Mouse (Mus musculus) kidney, embryonic 15.5 days (tissue): ENCODE measurements around the gene Ces3a. TPM values are rescaled to one million over a fixed set of nuclear protein-coding genes. Genes with fewer than 3 reads are reported as not detected.
"Not testable (repeated sequence)": the region's sequence is repeated elsewhere in the genome, so short reads cannot be mapped to it uniquely, and the experiment has no call there.

ENCODE experiments used
- ATAC-seq: fragments of 200-750 bp; cut with Nextera tagmentation; replicated peaks from 2 replicates; pipeline ENCODE4 v1.8.0; 2017; ENCODE audit warnings: moderate TSS enrichment; ENCODE audit not compliant: low FRiP score
- H3K27ac ChIP-seq: fragments of 300-500 bp; sonication (generic); 2 replicates; pipeline ENCODE4 v1.5.1; 2015; ENCODE audit warnings: mild to moderate bottlenecking, inconsistent platforms
- H3K27me3 ChIP-seq: fragments of 300-500 bp; sonication (generic); 2 replicates; pipeline ENCODE4 v1.6.1; 2015; ENCODE audit warnings: inconsistent platforms
- H3K36me3 ChIP-seq: fragments of 300-500 bp; sonication (generic); 2 replicates; pipeline ENCODE4 v1.6.1; 2015; ENCODE audit warnings: inconsistent platforms
- H3K4me1 ChIP-seq: fragments of 300-500 bp; sonication (generic); 2 replicates; pipeline ENCODE4 v1.6.1; 2015; ENCODE audit warnings: inconsistent platforms
- H3K4me2 ChIP-seq: fragments of 300-500 bp; sonication (generic); 2 replicates; pipeline ENCODE4 v1.6.1; 2015; ENCODE audit warnings: moderate library complexity, mild to moderate bottlenecking, inconsistent platforms
- H3K4me3 ChIP-seq: fragments of 300-500 bp; sonication (generic); replicated peaks from 2 replicates; pipeline ENCODE4 v1.5.1; 2015; ENCODE audit warnings: mild to moderate bottlenecking, inconsistent platforms
- H3K9ac ChIP-seq: fragments of 300-500 bp; sonication (generic); 2 replicates; pipeline ENCODE4 v1.6.1; 2015; ENCODE audit warnings: mild to moderate bottlenecking, inconsistent platforms
- H3K9me3 ChIP-seq: fragments of 300-500 bp; sonication (generic); replicated peaks from 2 replicates; pipeline ENCODE4 v1.6.1; 2016; ENCODE audit warnings: inconsistent platforms
- WGBS: fragments of 180-500 bp; shearing (Covaris S2); methylation state at CpG from one replicate; pipeline ENCODE4 v1.1.7; 2015; ENCODE audit warnings: mixed read lengths; 5-methylcytosine and 5-hydroxymethylcytosine counted together
- polyA plus RNA-seq: library from polyadenylated mRNA; unstranded; fragments of >200 nt; fragmentation: Nextera tagmentation; extraction: Ambion mirVana; gene quantifications from 2 replicates; pipeline ENCODE4 v1.2.1, GENCODE M21; 2015

Ces3a gene
- polyA plus RNA-seq, 1 experiment from 2014 or later = not detected

DNA sequence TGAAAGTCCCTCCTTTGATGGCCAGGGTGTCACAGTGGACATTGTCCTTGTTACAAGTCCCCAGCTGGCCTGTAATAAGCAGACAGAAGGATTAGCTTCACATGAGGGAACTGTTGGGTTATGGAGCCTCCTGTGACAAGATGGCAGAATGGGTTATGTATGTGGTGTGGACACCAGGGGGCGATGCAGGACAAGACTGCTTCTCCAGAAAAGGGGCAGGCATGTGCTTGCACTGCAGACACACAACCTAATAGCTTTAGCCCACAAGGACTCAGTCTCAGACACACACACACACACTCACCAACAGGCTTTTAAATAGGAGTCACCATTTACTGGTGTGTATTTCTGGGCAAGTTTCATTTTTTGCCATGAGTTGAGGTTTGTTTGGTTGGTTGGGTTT, 18.4 kb downstream of the Ces3a start:
- Histone ChIP-seq H3K9ac (no peak overlapping the region), H3K27me3 (no peaks in the 10 kb centered on the region), H3K4me2 (no peak overlapping the region), H3K4me1 (0 out of 2 replicates have a peak, but pooled peaks cover 3% of the 10 kb centered on the region), H3K4me3 (no peak overlapping the region), H3K9me3 (no peaks in the 10 kb centered on the region), H3K36me3 (no peaks in the 10 kb centered on the region), H3K27ac (no peak overlapping the region)
- 0% methylated on average over 1 of the region's 1 CpGs for WGBS
- ATAC-seq = no peak

DNA sequence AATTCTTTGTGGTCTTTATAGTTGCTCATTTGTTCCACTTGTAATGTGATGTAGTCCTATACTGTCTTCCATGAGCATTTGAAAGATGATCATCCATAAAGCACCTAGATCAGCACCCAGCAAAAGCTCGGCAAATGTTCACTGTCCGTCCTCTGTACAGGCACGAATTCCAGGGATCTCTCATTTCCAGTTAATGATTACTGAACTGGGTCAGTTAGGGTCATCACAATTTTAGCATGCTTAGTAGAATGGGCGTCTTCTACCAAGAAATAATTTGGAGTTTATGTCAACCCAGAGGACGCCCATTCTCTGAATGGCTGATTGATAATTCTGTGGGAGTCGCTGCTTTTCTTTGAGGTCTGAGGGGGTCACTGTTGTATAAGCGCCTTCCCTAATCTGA, 19.5 kb downstream of the Ces3a start:
- not testable (repeated sequence) for H3K27me3 ChIP-seq, H3K9me3 ChIP-seq, H3K9ac ChIP-seq, H3K4me3 ChIP-seq, H3K36me3 ChIP-seq, H3K4me1 ChIP-seq, H3K27ac ChIP-seq, ATAC-seq, H3K4me2 ChIP-seq
- 56% methylated on average over 7 of the region's 7 CpGs for WGBS

DNA sequence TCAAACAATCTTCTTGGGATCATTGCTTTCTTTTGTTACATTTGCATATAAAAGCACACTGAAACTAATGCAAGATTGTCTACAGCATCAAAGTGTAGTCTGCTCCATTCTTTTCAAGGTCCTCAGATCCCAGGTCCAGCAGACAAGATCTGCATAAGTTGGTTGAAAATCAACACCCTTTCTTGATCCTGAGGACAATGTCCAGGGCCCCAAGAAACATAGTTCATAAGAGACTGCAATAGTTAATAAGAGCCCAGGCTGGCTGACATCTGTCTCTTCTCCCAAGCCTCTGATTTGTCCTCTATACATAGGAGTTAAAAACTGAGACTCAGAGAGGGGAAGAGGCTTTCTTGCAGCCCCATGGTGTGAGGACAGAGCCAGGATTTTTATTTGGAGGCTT, 20.6 kb downstream of the Ces3a start:
- H3K4me2 ChIP-seq = no peak overlapping the region
- no peak overlapping the region for H3K27ac ChIP-seq
- no peak overlapping the region for H3K9ac ChIP-seq

GRCm38 (mm10) chr8:105076601-105077000, 28.2 kb downstream of the Ces3a start:
- Histone ChIP-seq H3K27me3 (no peaks in the 10 kb centered on the region), H3K9me3 (peaks cover 4% of the 10 kb centered on the region; the same call in 1 of the 2 replicates), H3K27ac (no peak overlapping the region), H3K4me3 (no peak overlapping the region), H3K4me2 (no peak overlapping the region), H3K36me3 (no peaks in the 10 kb centered on the region), H3K4me1 (no peaks in the 10 kb centered on the region), H3K9ac (no peak overlapping the region)
- 90% methylated on average over 4 of the region's 4 CpGs for whole genome bisulfite sequencing
- no peak for ATAC-seq

More for the DNA sequence above, 20.6 kb downstream of the Ces3a start:
- Histone ChIP-seq H3K9me3 (no peaks in the 10 kb centered on the region), H3K4me3 (no peak overlapping the region), H3K36me3 (no peaks in the 10 kb centered on the region), H3K27me3 (no peaks in the 10 kb centered on the region), H3K4me1 (0 out of 2 replicates have a peak, but pooled peaks cover 3% of the 10 kb centered on the region)
- ATAC-seq = no peak

DNA sequence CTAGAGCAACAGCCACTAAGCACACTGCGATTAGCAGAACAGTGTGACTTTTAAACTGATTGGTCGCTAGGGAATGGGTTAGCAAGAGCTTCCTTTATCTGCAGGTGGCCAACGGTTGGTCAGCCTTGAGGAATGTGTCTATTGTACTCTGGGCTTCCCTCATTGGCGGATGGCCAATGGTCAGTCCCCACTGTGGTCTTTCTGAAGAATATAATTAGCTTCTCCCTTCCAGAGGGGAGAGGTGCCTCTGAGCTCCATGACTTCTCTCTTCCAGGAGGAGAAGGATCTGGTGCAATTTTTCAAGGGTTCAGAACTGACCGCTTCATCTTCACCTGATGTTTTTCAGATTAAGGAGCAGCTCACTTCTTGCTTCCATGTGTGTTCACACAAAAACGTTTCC, 28.7 kb downstream of the Ces3a start:
- WGBS = 71% methylated on average over 6 of the region's 6 CpGs
- ATAC-seq = no peak
- H3K36me3 ChIP-seq = no peaks in the 10 kb centered on the region
- H3K4me2 ChIP-seq = no peak overlapping the region
- no peaks in the 10 kb centered on the region for H3K4me1 ChIP-seq
- no peak overlapping the region for H3K4me3 ChIP-seq
- no peak overlapping the region for H3K27ac ChIP-seq
- H3K9ac ChIP-seq = no peak overlapping the region
- H3K9me3 ChIP-seq = peaks cover 4% of the 10 kb centered on the region; the same call in 1 of the 2 replicates
- no peaks in the 10 kb centered on the region for H3K27me3 ChIP-seq

DNA sequence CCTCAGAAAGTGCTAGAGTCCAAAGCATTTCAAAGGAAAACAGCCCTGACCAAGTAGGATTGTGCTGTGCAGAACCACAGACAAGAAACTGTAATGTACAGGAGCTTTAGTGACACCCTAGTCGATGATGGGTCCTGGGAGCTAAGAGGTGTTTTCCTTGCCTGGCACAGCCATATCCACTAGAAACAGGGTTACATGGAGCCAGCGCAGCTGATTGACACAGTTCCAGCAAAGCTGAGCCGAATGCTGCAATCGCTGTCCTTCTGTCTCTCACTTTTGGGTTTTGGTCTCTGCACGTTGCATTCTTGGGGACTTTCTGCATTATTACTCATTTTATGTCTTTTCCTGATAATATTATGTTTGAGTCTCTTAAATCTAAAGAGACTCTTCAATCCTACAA, 30.2 kb downstream of the Ces3a start:
- H3K4me3 ChIP-seq = no peak overlapping the region
- no peaks in the 10 kb centered on the region for H3K27me3 ChIP-seq
- H3K4me2 ChIP-seq = no peak overlapping the region
- no peaks in the 10 kb centered on the region for H3K36me3 ChIP-seq
- no peak overlapping the region for H3K9ac ChIP-seq
- H3K9me3 ChIP-seq = peaks cover 4% of the 10 kb centered on the region; the same call in 1 of the 2 replicates
- no peaks in the 10 kb centered on the region for H3K4me1 ChIP-seq
- WGBS = 88% methylated on average over 5 of the region's 5 CpGs
- ATAC-seq = no peak
- H3K27ac ChIP-seq = no peak overlapping the region

- Histone ChIP-seq H3K9me3 (peaks cover 4% of the 10 kb centered on the region; the same call in 1 of the 2 replicates), H3K9ac (no peak overlapping the region), H3K27me3 (no peaks in the 10 kb centered on the region), H3K4me2 (no peak overlapping the region), H3K27ac (no peak overlapping the region), H3K4me3 (no peak overlapping the region), H3K4me1 (no peaks in the 10 kb centered on the region), H3K36me3 (no peaks in the 10 kb centered on the region)
- WGBS = 66% methylated on average over 5 of the region's 5 CpGs
- ATAC-seq = no peak
These were observed 32.5 kb downstream of the Ces3a start for GRCm38 (mm10) chr8:105080814-105081336.

DNA sequence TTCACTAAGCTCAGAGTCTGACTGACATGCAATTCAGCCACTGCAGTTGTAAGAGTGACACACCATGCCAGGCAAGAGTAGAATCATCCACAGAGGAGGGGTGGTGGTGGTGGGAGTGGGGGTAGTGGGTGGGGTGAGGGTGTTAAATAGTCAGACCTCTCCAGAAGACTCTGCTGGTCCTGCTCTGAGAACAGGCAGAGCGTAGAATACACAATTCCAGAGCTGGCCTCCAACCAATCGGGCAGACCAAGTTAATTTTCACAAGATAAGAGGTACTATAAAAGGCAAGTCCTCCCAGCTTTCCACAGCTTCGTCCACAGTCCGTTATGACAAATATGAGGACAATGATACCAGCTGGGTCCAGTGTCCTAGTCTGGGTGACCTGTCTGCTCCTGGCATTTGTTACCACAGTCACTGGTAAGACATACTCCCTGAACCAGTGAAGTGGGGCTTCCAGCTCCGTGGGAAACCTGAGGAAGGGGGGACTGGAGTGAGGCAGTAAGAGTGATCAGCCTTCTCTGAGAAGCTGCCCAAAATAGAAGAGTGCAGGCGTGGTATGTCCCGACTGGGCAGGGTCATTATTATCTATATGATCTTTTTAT, 35.1 kb downstream of the Ces3a start, which contains the start of gene Ces3b:
TSS of gene Ces3b (plus strand) at position 305 of the 602 bp plus-strand sequence.
- Histone ChIP-seq H3K27me3 (no peaks in the 10 kb centered on the region), H3K27ac (no peak within 1 kb of the TSS), H3K9ac (no peak within 1 kb of the TSS), H3K4me2 (no peak within 1 kb of the TSS), H3K4me1 (no peaks in the 10 kb centered on the region), H3K4me3 (no peak within 1 kb of the TSS), H3K36me3 (no peaks in the 10 kb centered on the region), H3K9me3 (no peaks in the 10 kb centered on the region)
- ATAC-seq = no peak
- 77% methylated on average over 7 of the region's 7 CpGs for WGBS

DNA sequence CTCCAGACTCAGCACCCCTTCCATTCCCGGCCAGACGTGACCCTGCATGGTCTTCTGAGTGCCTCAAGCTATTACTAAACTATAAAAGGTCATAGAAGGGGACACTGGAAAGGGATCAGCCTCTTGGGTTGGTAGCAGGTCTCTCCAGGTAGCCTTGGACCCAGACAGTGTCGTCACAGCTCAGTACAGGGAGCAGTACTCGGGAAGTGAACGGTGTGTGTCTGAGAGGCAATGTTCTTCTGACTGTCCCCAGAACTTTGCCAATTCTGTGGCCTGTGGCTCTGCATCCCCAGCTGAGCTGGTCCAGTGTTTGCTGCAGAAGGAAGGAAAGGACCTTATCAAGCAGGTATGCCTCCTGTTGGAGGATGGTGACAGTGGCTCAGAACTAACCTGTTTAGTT, 39.8 kb downstream of the Ces3a start:
- not testable (repeated sequence) for H3K9ac ChIP-seq, H3K27ac ChIP-seq, H3K4me3 ChIP-seq, ATAC-seq, H3K4me2 ChIP-seq, H3K27me3 ChIP-seq, H3K36me3 ChIP-seq, H3K9me3 ChIP-seq, H3K4me1 ChIP-seq
- 86% methylated on average over 5 of the region's 5 CpGs for WGBS

DNA sequence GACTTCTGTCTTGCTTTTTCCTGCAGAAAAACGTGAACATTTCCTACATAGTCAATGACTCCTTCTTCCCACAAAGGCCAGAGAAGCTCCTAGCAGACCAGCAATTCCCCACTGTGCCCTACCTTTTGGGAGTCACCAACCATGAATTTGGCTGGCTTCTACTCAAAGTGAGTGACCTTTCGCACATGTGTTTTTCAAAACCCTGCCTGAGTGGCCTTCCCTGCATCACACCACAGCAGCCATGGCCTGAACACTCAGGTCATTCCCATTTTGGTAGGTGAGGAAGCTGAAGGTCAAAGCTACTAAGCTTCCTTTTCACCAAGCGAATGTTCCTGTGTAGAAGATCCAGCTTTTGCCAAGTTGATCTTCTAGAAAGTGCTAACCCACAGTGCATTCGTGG, 40.2 kb downstream of the Ces3a start:
- no peak overlapping the region for H3K9ac ChIP-seq
- H3K4me3 ChIP-seq = no peak overlapping the region
- no peak overlapping the region for H3K4me2 ChIP-seq
- 73% methylated on average over 4 of the region's 4 CpGs for WGBS
- no peaks in the 10 kb centered on the region for H3K4me1 ChIP-seq
- H3K9me3 ChIP-seq = no peaks in the 10 kb centered on the region
- H3K36me3 ChIP-seq = no peaks in the 10 kb centered on the region
- H3K27me3 ChIP-seq = no peaks in the 10 kb centered on the region
- H3K27ac ChIP-seq = no peak overlapping the region
- no peak for ATAC-seq

DNA sequence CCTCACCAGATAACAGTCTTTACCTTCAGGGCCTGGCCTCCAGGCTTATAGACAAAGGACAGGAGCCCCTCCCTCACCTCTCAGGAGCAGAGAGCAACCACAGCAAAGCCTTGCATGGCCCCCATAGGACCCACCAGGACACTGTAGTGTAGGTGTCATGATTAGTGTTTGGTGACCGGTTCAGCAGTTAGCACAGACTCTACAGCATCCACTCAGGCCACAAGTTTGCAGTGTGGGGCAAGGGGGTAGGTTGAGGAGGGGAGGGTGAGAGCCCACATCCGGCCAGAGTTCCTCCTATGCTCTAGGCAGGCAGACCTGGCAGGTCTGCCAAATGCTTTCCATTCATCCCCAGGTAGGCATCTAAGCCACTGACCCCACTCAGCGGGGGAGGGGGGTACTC, 45.6 kb downstream of the Ces3a start:
- H3K36me3 ChIP-seq = no peaks in the 10 kb centered on the region
- H3K4me2 ChIP-seq = no peak overlapping the region
- no peak overlapping the region for H3K27ac ChIP-seq
- 87% methylated on average over 3 of the region's 3 CpGs for WGBS
- no peaks in the 10 kb centered on the region for H3K9me3 ChIP-seq
- no peak for ATAC-seq
- H3K4me1 ChIP-seq = no peaks in the 10 kb centered on the region
- H3K27me3 ChIP-seq = no peaks in the 10 kb centered on the region
- no peak overlapping the region for H3K9ac ChIP-seq
- no peak overlapping the region for H3K4me3 ChIP-seq

- not testable (repeated sequence) for H3K27ac ChIP-seq, H3K36me3 ChIP-seq, H3K27me3 ChIP-seq, H3K9ac ChIP-seq, H3K9me3 ChIP-seq, H3K4me2 ChIP-seq, H3K4me3 ChIP-seq, ATAC-seq, H3K4me1 ChIP-seq
- WGBS = 74% methylated on average over 4 of the region's 4 CpGs
These were observed 53.8 kb downstream of the Ces3a start for GRCm38 (mm10) chr8:105102101-105102785.
